Mouse (Mus musculus) testis, adult 2 months (tissue): ENCODE results near the gene Tnfrsf25. TPM values are rescaled to one million over a fixed set of nuclear protein-coding genes. Genes with fewer than 3 reads are reported as not detected.

Source experiments
- H3K27ac ChIP-seq: fragments of 200-500 bp; 2 replicates; pipeline ENCODE4 v1.5.1; 2012; ENCODE audit warnings: low read depth, low read length; ENCODE audit not compliant: control insufficient read depth, insufficient read depth
- H3K27me3 ChIP-seq: fragments of 200-500 bp; 2 replicates; pipeline ENCODE4 v1.6.1; 2012; ENCODE audit warnings: mild to moderate bottlenecking, low read length, moderate library complexity; ENCODE audit not compliant: control insufficient read depth, insufficient read depth
- H3K36me3 ChIP-seq: fragments of 200-500 bp; 2 replicates; pipeline ENCODE4 v1.6.1; 2012; ENCODE audit warnings: mild to moderate bottlenecking, low read length; ENCODE audit not compliant: control insufficient read depth, insufficient read depth
- H3K4me1 ChIP-seq: fragments of 200-500 bp; 2 replicates; pipeline ENCODE4 v1.6.1; 2012; ENCODE audit warnings: low read length; ENCODE audit not compliant: control insufficient read depth, insufficient read depth
- H3K4me3 ChIP-seq: fragments of 200-500 bp; 2 replicates; pipeline ENCODE4 v1.5.1; 2012; ENCODE audit warnings: low read depth, mild to moderate bottlenecking, low read length, moderate library complexity, mixed read lengths; ENCODE audit not compliant: control insufficient read depth
- CTCF ChIP-seq: fragments of 200-500 bp; IDR thresholded peaks from 2 replicates; pipeline ENCODE4 v1.5.1; 2012; ENCODE audit warnings: low read depth, mild to moderate bottlenecking, inconsistent platforms, low read length, moderate library complexity; ENCODE audit not compliant: control insufficient read depth, insufficient read depth, insufficient replicate concordance
- POLR2A ChIP-seq: fragments of 200-500 bp; IDR thresholded peaks from 2 replicates; pipeline ENCODE4 v1.6.1; 2012; ENCODE audit warnings: low read depth, mild to moderate bottlenecking, inconsistent platforms, low read length, moderate library complexity; ENCODE audit not compliant: control insufficient read depth
- polyA plus RNA-seq: library from polyadenylated mRNA; depleted of rRNA; stranded (reverse); fragments of >200 nt; gene quantifications from 2 replicates; pipeline ENCODE4 v1.2.3, GENCODE M21; 2012; rRNA removed

The Tnfrsf25 gene
- 1.2 and 1.5 TPM in 2 replicates for polyA plus RNA-seq

DNA sequence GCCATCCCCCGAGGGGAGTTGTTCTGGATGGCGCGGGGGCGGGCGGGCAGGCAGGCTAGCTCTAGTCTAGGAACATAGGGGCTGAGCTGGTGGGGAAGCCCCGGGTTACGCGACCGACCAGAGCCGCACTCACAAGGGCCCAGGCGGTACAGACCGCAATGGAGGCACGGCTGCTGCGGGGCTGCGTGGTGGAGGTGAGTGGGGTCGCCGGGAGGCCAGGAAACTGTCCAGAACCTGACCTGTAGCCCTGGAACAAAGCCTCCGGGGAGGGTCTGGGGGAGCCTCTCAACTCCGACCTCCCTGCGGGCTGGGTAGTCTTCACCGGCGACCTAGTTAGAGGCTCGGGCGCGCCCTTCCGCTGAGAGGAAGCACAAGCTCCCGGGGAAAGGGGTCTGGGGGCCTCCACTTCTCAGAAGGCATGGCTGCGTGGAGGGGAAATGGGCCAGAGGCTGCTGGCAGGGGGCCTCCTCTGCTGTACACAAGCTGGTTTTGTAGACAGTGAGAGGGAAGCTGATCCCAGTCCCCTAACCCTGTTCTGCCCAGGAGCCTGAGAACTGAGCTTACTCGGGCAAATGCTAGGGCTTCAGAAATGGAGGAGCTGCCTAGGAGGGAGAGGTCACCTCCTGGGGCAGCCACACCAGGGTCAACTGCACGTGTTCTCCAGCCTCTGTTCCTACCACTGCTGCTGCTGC, at the start of gene Tnfrsf25:
Gene Tnfrsf25 (plus strand): TSS at position 14 of the 692 bp plus-strand sequence.
- no peak within 1 kb of the TSS for H3K4me3 ChIP-seq
- H3K27ac ChIP-seq: no peak within 1 kb of the TSS
- H3K27me3 ChIP-seq: no peaks in the 10 kb centered on the region
- no peaks in the 10 kb centered on the region for H3K36me3 ChIP-seq
- peaks cover 20% of the 10 kb centered on the region for H3K4me1 ChIP-seq
- TF ChIP-seq CTCF (no peak), POLR2A (no peak)

DNA sequence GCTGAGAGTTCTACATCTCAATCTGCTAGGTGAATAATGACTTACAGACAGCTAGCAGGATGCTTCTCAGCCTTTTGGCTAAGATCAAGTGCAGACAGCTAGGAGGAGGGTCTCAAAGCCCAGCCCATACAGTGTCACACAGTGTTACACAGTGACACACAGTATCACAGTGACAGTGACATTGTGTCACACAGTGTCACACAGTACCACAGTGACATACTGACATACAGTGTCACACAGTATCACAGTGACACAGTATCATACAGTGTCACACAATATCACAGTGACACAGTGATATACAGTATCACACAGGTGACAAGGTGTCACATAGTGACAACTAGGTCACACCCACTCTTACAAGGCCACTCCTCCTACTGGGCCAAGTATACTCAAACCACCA, 48.5 kb upstream of the Tnfrsf25 start:
- TF ChIP-seq CTCF (no peak), POLR2A (no peak)
- no peak overlapping the region; the same call in 1 of the 2 replicates for H3K27ac ChIP-seq

DNA sequence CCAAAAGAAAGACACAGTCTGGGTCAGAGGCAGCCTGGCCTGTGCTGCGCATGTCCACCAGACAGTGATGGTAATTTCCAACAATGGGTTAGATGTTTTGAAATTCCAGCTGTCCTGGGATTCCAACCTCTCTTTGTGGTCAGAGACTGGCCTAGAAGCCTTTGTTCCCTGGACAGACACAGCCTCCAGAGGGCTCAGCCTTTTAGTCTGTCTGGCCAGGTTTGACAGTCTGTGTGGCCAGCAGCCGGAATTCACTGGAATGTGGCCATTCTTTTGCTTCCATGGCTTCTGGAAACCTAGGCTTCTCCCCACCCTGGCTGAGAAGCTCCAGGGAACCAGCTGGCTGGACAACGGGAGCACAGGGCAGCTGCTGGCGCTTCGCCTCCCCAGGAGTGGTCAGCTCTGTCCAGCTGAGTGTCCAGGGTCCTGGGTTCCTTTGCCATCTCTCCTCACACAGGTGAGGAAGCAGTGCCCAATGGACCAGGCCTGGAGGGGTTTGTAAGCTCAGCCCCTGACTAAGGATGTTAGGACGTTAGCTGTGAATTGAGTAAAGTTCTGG, 47.5 kb upstream of the Tnfrsf25 start:
- Histone ChIP-seq H3K36me3 (no peaks in the 10 kb centered on the region), H3K27me3 (no peaks in the 10 kb centered on the region), H3K4me1 (peaks cover 8% of the 10 kb centered on the region), H3K4me3 (no peak overlapping the region), H3K27ac (peak overlapping the region; percentile 3; the same call in 1 of the 2 replicates)
- TF ChIP-seq CTCF (no peak), POLR2A (no peak)

More for the DNA sequence above, 48.5 kb upstream of the Tnfrsf25 start:
- Histone ChIP-seq H3K4me1 (peaks cover 5% of the 10 kb centered on the region), H3K4me3 (no peak overlapping the region), H3K36me3 (no peaks in the 10 kb centered on the region), H3K27me3 (no peaks in the 10 kb centered on the region)

DNA sequence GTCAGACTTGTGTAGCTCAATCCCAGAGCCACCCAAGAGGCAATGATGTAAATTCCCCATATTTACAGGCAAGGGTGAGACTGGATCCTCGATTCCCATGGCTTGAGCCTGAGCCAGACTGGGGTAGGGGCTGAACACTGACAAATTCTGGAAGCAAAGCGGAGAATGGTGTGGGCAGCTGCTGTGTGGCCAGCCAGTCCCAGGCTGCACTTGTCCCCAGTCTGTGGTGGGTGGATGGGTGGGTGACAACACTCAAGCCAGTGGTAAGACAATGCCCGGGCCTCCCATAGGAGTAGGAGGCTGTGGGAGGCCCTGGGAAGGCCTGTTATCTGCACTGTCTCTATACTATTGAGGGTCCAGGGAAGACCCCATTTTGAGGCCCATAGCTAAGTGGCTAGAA, 46.5 kb upstream of the Tnfrsf25 start:
- Histone ChIP-seq H3K4me1 (peaks cover 13% of the 10 kb centered on the region), H3K27ac (no peak overlapping the region), H3K27me3 (no peaks in the 10 kb centered on the region), H3K36me3 (no peaks in the 10 kb centered on the region), H3K4me3 (no peak overlapping the region)
- TF ChIP-seq CTCF (no peak), POLR2A (no peak)

DNA sequence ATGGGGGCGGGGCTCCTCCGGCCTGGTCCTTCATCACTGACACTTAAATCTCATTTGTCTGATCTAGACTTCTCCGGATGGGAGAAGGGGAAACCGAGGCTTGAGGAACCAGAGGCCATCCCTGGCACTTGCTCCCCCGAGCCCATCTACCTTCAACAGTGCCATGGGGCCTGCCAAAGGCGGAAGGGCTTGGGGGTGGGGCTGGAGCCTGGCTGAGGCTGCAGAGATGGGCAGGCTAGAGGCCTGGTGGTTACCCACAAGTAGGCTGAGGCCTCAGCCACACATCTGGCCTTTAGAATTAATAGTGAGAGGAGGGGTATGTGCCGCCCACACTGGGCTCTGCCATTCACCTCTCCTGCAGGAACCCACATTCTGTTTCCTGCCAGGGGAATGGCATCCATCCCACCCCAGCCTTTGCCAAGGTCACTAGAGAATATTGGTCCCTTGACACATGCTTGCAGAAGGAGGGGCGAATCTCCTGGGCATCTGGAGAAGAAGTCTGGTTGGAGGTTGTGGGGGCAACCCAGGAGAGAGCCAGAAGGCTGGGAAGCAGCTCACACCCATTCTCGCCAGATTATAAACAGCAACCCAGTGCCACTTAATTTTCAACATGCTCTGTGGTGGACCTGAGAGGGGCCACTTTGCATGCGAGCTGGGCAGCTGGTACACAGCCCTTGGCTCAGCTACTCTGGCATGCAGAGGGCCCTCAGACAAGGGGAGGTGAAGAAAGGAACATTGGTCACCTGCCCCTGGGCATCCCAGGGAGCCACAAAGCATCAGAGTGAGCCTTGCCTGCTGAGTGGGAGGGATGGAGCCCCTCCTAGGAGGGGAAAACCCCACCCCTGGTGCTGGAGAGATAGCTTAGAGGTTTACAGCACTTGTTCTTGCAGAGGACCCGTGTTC, 45.0 kb upstream of the Tnfrsf25 start:
- Histone ChIP-seq H3K27me3 (no peaks in the 10 kb centered on the region), H3K36me3 (no peaks in the 10 kb centered on the region), H3K4me3 (no peak overlapping the region), H3K4me1 (peaks cover 13% of the 10 kb centered on the region), H3K27ac (no peak overlapping the region)
- no peak for TF ChIP-seq POLR2A
- no peak for TF ChIP-seq CTCF

DNA sequence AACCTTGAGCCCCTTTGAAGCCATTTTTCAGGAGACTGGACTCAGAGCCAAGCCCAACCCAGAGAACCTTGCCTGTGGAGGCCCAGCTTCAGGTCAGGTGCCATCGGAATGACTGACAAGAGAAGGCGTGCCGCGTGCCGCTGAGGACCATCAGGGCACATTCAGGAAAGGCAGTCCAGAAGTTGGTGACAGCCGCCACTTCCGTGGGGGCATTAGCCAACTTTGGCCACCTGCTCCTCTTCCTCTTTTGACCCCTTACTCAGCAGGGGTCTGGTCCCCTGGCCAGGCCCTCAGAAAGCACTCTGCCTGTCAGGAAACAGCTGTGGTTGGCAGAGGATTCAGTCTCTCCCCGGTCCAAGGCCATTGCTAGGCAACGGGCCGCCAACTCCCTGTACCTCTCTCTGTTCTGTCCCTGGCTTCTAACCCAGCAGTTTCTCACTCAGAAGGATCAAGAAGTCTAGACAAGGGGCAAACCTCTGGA, 43.6 kb upstream of the Tnfrsf25 start, which contains the start of gene Plekhg5:
Gene Plekhg5 (plus strand): TSS at position 378 of the 481 bp plus-strand sequence.
- H3K36me3 ChIP-seq: no peaks in the 10 kb centered on the region
- peak within 1 kb of the TSS; percentile 19; the same call in 1 of the 2 replicates for H3K4me3 ChIP-seq
- TF ChIP-seq POLR2A (no peak), CTCF (no peak)
- H3K27me3 ChIP-seq: no peaks in the 10 kb centered on the region
- H3K27ac ChIP-seq: peak within 1 kb of the TSS; percentile 59
- H3K4me1 ChIP-seq: peaks cover 13% of the 10 kb centered on the region
